Mouse (Mus musculus) megakaryocyte, embryonic 14.5 days (primary cell): ENCODE results near the gene Vps53.

Experiments
- FLI1 ChIP-seq: IDR thresholded peaks from 2 replicates; pipeline ENCODE4 v1.6.1; 2012; ENCODE audit warnings: low read length, inconsistent platforms, mixed read lengths
- GATA1 ChIP-seq: IDR thresholded peaks from 3 replicates; pipeline ENCODE4 v1.6.1; 2012; ENCODE audit warnings: mixed read lengths, low read length, inconsistent platforms, borderline replicate concordance

- TF ChIP-seq GATA1 (no peak), FLI1 (no peak)
Measured at GRCm38 (mm10) chr11:76120407-76120901, 59.0 kb downstream of the Vps53 start.
